Comparison of ENCODE assay signal across 7 mouse cellular contexts in the genomic region with DNA sequence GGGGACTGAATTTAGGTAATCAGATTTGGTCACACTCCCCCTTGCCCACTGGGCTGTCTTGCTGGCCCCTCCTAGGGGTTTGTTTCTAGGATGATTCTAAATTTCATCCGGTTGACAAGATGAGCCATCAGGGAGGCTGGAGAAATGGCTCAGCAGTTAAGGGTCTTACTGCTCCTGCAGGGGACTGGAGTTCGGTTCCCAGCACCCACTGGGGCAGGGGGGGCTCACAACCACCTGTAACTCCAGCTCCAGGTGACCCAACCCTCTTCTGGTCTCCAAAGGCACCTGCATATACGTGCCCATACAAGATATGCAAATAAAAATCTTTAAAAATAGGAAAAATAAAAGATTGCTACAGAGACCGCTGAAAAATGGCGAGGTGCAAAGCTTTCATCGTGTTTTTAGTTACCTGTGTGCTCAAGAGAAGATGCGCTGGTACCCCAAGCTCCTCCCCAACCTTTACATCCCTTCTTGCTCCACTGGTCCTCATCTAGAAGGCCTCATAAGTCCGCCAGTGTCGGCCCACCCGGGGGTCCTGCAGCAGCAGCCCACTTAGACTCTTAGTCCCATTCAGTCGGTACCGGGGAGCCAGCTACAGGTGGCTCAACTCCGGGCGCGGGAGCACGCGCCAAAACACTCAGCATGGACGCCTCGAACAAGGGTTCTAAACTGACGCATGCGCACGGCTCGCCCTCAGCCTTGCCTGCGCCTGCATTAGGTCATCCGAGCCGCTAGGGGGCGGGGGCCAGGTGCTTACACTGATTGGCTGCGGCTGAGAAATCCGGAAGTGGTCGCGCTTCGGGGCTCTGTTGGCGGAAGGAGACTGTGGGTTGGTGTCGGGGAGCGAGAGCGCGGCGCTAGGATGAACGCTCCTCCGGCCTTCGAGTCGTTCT. TPM values are rescaled to one million over a fixed set of nuclear protein-coding genes. Genes with fewer than 3 reads are reported as not detected.
A peak's percentile ranks its signal among the peaks of the same experiment; 100 is the strongest.
DNase-seq lines count a peak whose midpoint lies in the region; ATAC-seq lines count a peak whose summit lies in the region.

TSS of gene Polr2j (plus strand) at position 741 of the 893 bp plus-strand sequence.

- H3K4me1 ChIP-seq in intestine, embryonic 15.5 days (replicated peaks): peaks cover 17% of the 10 kb centered on the region
- H3K4me1 ChIP-seq in midbrain, embryonic 10.5 days: peaks cover 24% of the 10 kb centered on the region

- intact Hi-C loops in gastrocnemius, postnatal 36 days (cut with DNase I): no loop called here
- intact Hi-C loops in left cerebral cortex, postnatal 25 days (cut with DNase I): loop anchor here (1.0 kb wide), 1 partner anchor 20 kb away; the partner anchor contains the start of genes Alkbh4 and Lrwd1

- H3K9me3 ChIP-seq in intestine, embryonic 15.5 days: no peaks in the 10 kb centered on the region
- no peaks in the 10 kb centered on the region for H3K9me3 ChIP-seq in midbrain, embryonic 10.5 days (replicated peaks)

- peak within 1 kb of the TSS; percentile 90 for H3K4me2 ChIP-seq in intestine, embryonic 15.5 days (replicated peaks)

- H3K27me3 ChIP-seq in intestine, embryonic 15.5 days (replicated peaks): no peaks in the 10 kb centered on the region
- H3K27me3 ChIP-seq in midbrain, embryonic 10.5 days (ENCODE audit: low read depth, poor library complexity, severe bottlenecking): no peaks in the 10 kb centered on the region

- H3K27ac ChIP-seq in intestine, embryonic 15.5 days: peak within 1 kb of the TSS; percentile 71; the same call in 1 of the 2 replicates
- H3K27ac ChIP-seq in midbrain, embryonic 10.5 days (replicated peaks): peak within 1 kb of the TSS; percentile 89

- peak within 1 kb of the TSS; percentile 95 for H3K9ac ChIP-seq in intestine, embryonic 15.5 days

- 3% methylated on average over 42 of the region's 42 CpGs for WGBS in intestine, embryonic 15.5 days
- 4% methylated on average over 42 of the region's 42 CpGs for WGBS in midbrain, embryonic 10.5 days

- H3K36me3 ChIP-seq in intestine, embryonic 15.5 days: peaks cover 8% of the 10 kb centered on the region; the same call in 1 of the 2 replicates
- H3K36me3 ChIP-seq in midbrain, embryonic 10.5 days: peaks cover 31% of the 10 kb centered on the region

- peak within 1 kb of the TSS; percentile 99 for H3K4me3 ChIP-seq in intestine, embryonic 15.5 days (replicated peaks)
- H3K4me3 ChIP-seq in midbrain, embryonic 10.5 days: peak within 1 kb of the TSS; percentile 91

- peak; percentile 98 for DNase-seq in adrenal gland, adult 18-20 months (ENCODE audit: low spot score in 2 of 2)
- peak; percentile 97 for DNase-seq in embryo, embryonic 11 days
- peak; percentile 94 to 96 for DNase-seq in gastrocnemius, postnatal 36 days
- DNase-seq in left cerebral cortex, postnatal 25 days (ENCODE audit: low spot score in 2 of 2): peak; percentile 97 to 98
- peak; percentile 98 for DNase-seq in midbrain, embryonic 10.5 days (ENCODE audit: low spot score)
- DNase-seq in right cerebral cortex, postnatal 4 days: peak; percentile 99

- peak; percentile 97 for ATAC-seq in intestine, embryonic 15.5 days

RNA-seq across cellular contexts. Expression of gene Polr2j, which starts in this region (rescaled TPM):
- 10 to 100 TPM; 70.3 to 78.0 TPM for total RNA-seq in adrenal gland, adult 18-20 months (2021)
- total RNA-seq in gastrocnemius, postnatal 36 days (2021): 10 to 100 TPM; 56.0 to 60.9 TPM
- 231 and 236 TPM in 2 replicates for polyA plus RNA-seq in intestine, embryonic 15.5 days (2015; fragmentation: Nextera tagmentation; extraction: Ambion mirVana)
- 10 to 100 TPM; 71.5 to 83.9 TPM for total RNA-seq in left cerebral cortex, postnatal 25 days (2021)
- polyA plus RNA-seq in midbrain, embryonic 10.5 days (2016; fragmentation: Nextera tagmentation; extraction: Ambion mirVana): 286 and 311 TPM in 2 replicates

Comparison
In these comparisons a context has a peak if more than half of its experiments do, and no peak if none do; other contexts are left out.
1. Peak in every context shown above with its lines: DNase-seq, ATAC-seq, H3K4me3 ChIP-seq and H3K27ac ChIP-seq.